Mouse (Mus musculus): ENCODE measurements around the gene Ube2i.
A peak's percentile ranks its signal among the peaks of the same experiment; 100 is the strongest.

DNA sequence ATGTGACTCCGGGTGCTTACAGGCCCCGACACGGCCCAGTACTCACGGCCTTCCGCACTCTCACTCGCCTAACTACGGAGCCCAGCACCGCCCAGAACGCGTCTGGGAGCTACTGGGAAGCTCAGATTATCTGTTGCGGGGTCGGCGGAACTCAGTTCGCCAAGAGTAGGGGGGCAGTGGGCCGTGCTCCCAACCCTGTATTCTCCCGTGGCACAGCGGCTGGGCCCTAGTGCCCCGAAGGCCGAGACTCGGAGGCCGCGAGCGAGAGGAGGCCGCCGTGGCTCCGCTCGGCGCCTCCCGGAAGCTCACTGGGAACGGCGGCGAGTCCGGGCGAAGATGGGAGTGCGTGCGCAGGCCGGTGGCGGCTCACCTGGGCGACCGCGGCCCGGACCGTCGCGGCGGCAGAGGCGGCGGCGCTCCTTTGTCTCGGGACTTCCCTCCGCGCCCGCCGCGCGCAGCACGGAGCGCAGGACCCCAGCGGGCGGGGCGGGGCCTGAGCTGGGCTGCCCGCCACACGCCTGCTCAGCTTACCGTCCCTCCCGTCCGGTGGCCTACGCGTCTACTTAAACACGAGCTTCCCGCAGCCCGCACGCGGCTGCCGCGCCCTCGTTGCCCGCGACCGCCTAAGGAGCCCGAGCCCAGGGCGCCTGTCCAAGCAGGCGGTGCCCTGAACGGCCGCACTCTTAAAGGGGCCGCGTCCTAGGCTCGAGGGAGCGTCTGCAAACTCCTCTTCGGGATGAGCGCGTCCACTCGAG, 1.3 kb downstream of the Ube2i start:
- TF ChIP-seq CTCF (IDR thresholded peaks at IDR 0.05; ENCODE audit: control insufficient read depth, insufficient read depth, insufficient replicate concordance, low read depth, low read length) (no peak), POLR2A (IDR thresholded peaks at IDR 0.05; ENCODE audit: control insufficient read depth, low read depth, low read length) (peak; percentile 85)

Data from testis, adult 2 months (tissue).